ENCODE assay signal across 7 mouse cellular contexts in genomic region chr14:52018248-52019050, GRCm38 (mm10). TPM values are rescaled to one million over a fixed set of nuclear protein-coding genes. Genes with fewer than 3 reads are reported as not detected.
DNase-seq lines count a peak whose midpoint lies in the region; ATAC-seq and TF ChIP-seq lines count a peak whose summit lies in the region.

No protein-coding gene starts in this region.

- no peaks in the 10 kb centered on the region for H3K9me3 ChIP-seq in forebrain, embryonic 10.5 days
- H3K9me3 ChIP-seq in limb, embryonic 12.5 days: no peaks in the 10 kb centered on the region
- no peaks in the 10 kb centered on the region for H3K9me3 ChIP-seq in stomach, postnatal 0 days (ENCODE audit: control insufficient read depth, low read length)

- H3K27me3 ChIP-seq in forebrain, embryonic 10.5 days (ENCODE audit: poor library complexity, severe bottlenecking): no peaks in the 10 kb centered on the region
- no peaks in the 10 kb centered on the region for H3K27me3 ChIP-seq in limb, embryonic 12.5 days
- no peaks in the 10 kb centered on the region for H3K27me3 ChIP-seq in stomach, postnatal 0 days (ENCODE audit: control insufficient read depth, insufficient read depth, low read length)

- peak overlapping the region; percentile 71 for H3K4me3 ChIP-seq in forebrain, embryonic 10.5 days
- peak overlapping the region; percentile 65 for H3K4me3 ChIP-seq in limb, embryonic 12.5 days (replicated peaks)
- peak overlapping the region; percentile 71; the same call in 1 of the 2 replicates for H3K4me3 ChIP-seq in stomach, postnatal 0 days (ENCODE audit: low read depth, low read length)

- H3K4me2 ChIP-seq in limb, embryonic 12.5 days: peak overlapping the region; percentile 66
- H3K4me2 ChIP-seq in stomach, postnatal 0 days (replicated peaks; ENCODE audit: low read depth): peak overlapping the region; percentile 75

- no peak for TF ChIP-seq CTCF in stomach, postnatal 0 days (IDR thresholded peaks at IDR 0.05; ENCODE audit: low read depth)

- no peak for ATAC-seq in limb, embryonic 12.5 days (ENCODE audit: insufficient number of reproducible peaks, insufficient read depth, low FRiP score, low TSS enrichment, low read depth)
- ATAC-seq in stomach, postnatal 0 days (ENCODE audit: low FRiP score, low TSS enrichment): no peak
- ATAC-seq in megakaryocyte-erythroid progenitor cell, adult 5-6 weeks (replicated peaks; ENCODE audit: low FRiP score, low TSS enrichment, poor library complexity, severe bottlenecking): no peak

- peak overlapping the region; percentile 87; the same call in 1 of the 2 replicates for H3K9ac ChIP-seq in limb, embryonic 12.5 days (replicated peaks)
- peak overlapping the region; percentile 95; the same call in 1 of the 2 replicates for H3K9ac ChIP-seq in stomach, postnatal 0 days (ENCODE audit: low read length)

- peaks cover 87% of the 10 kb centered on the region for H3K4me1 ChIP-seq in forebrain, embryonic 10.5 days
- peaks cover 41% of the 10 kb centered on the region for H3K4me1 ChIP-seq in limb, embryonic 12.5 days (replicated peaks)
- H3K4me1 ChIP-seq in stomach, postnatal 0 days (replicated peaks; ENCODE audit: control insufficient read depth, insufficient read depth): peaks cover 13% of the 10 kb centered on the region; the same call in 1 of the 2 replicates

- peak overlapping the region; percentile 99 for H3K27ac ChIP-seq in forebrain, embryonic 10.5 days
- peak overlapping the region; percentile 99; the same call in 1 of the 2 replicates for H3K27ac ChIP-seq in limb, embryonic 12.5 days
- peak overlapping the region; percentile 100; the same call in 1 of the 2 replicates for H3K27ac ChIP-seq in stomach, postnatal 0 days (replicated peaks)

- 90% methylated on average over 15 of the region's 15 CpGs for WGBS in forebrain, embryonic 10.5 days
- WGBS in limb, embryonic 12.5 days: 87% methylated on average over 15 of the region's 15 CpGs
- whole genome bisulfite sequencing in stomach, postnatal 0 days: 82% methylated on average over 15 of the region's 15 CpGs

- peaks cover 8% of the 10 kb centered on the region for H3K36me3 ChIP-seq in forebrain, embryonic 10.5 days (replicated peaks)
- no peaks in the 10 kb centered on the region for H3K36me3 ChIP-seq in limb, embryonic 12.5 days
- no peaks in the 10 kb centered on the region for H3K36me3 ChIP-seq in stomach, postnatal 0 days (ENCODE audit: control insufficient read depth, insufficient read depth, low read length)

- TF ChIP-seq EP300 in stomach, postnatal 0 days (optimal IDR thresholded peaks at IDR 0.05): no peak

- DNase-seq in right cerebral cortex, postnatal 10 days (ENCODE audit: low spot score in 2 of 2): peak; percentile 22 to 50
- no peak for DNase-seq in right cerebral cortex, postnatal 36 days (ENCODE audit: low spot score in 2 of 2)
- DNase-seq in forebrain, embryonic 10.5 days (ENCODE audit: extremely low spot score, low spot score): no peak
- no peak for DNase-seq in stomach, postnatal 0 days (ENCODE audit: low spot score)
- DNase-seq in adipocyte (ENCODE audit: low spot score): no peak

RNA-seq across cellular contexts. Expression of gene Zfp219, which starts 2.1 kb away (rescaled TPM):
- polyA plus RNA-seq in forebrain, embryonic 10.5 days (2016; fragmentation: Nextera tagmentation; extraction: Ambion mirVana): 85.4 and 87.6 TPM in 2 replicates
- polyA plus RNA-seq in limb, embryonic 12.5 days (2016; fragmentation: Nextera tagmentation; extraction: Ambion mirVana): 51.7 and 60.9 TPM in 2 replicates
- polyA plus RNA-seq in stomach, postnatal 0 days (2015; fragmentation: Nextera tagmentation; extraction: Ambion mirVana): 18.1 and 18.5 TPM in 2 replicates
- total RNA-seq in megakaryocyte-erythroid progenitor cell, adult 5-6 weeks (2014; fragmentation: Nextera tagmentation): 8.6 and 15.1 TPM in 2 replicates
- total RNA-seq in megakaryocyte-erythroid progenitor cell, adult 5-6 weeks (2017): 4.8 and 30.1 TPM in 2 replicates

RNA-seq across cellular contexts. Expression of gene Tmem253, which starts 3.0 kb away (rescaled TPM):
- polyA plus RNA-seq in forebrain, embryonic 10.5 days (2016; fragmentation: Nextera tagmentation; extraction: Ambion mirVana): 0.63 and 0.96 TPM in 2 replicates
- polyA plus RNA-seq in limb, embryonic 12.5 days (2016; fragmentation: Nextera tagmentation; extraction: Ambion mirVana): 1.00 and 1.2 TPM in 2 replicates
- polyA plus RNA-seq in stomach, postnatal 0 days (2015; fragmentation: Nextera tagmentation; extraction: Ambion mirVana): 4.6 and 4.9 TPM in 2 replicates
- total RNA-seq in megakaryocyte-erythroid progenitor cell, adult 5-6 weeks (2014; fragmentation: Nextera tagmentation): not detected in 2 replicates
- total RNA-seq in megakaryocyte-erythroid progenitor cell, adult 5-6 weeks (2017): not detected in 2 replicates

RNA-seq across cellular contexts. Expression of gene Olfr221, which starts 23.8 kb away (rescaled TPM):
- polyA plus RNA-seq in forebrain, embryonic 10.5 days (2016; fragmentation: Nextera tagmentation; extraction: Ambion mirVana): not detected in 2 replicates
- polyA plus RNA-seq in limb, embryonic 12.5 days (2016; fragmentation: Nextera tagmentation; extraction: Ambion mirVana): not detected in 2 replicates
- not detected in 2 replicates for polyA plus RNA-seq in stomach, postnatal 0 days (2015; fragmentation: Nextera tagmentation; extraction: Ambion mirVana)
- total RNA-seq in megakaryocyte-erythroid progenitor cell, adult 5-6 weeks (2014; fragmentation: Nextera tagmentation): not detected in 2 replicates
- total RNA-seq in megakaryocyte-erythroid progenitor cell, adult 5-6 weeks (2017): not detected in 2 replicates

RNA-seq across cellular contexts. Expression of gene Arhgef40, which starts 33.9 kb away (rescaled TPM):
- polyA plus RNA-seq in forebrain, embryonic 10.5 days (2016; fragmentation: Nextera tagmentation; extraction: Ambion mirVana): 97.5 and 102 TPM in 2 replicates
- polyA plus RNA-seq in limb, embryonic 12.5 days (2016; fragmentation: Nextera tagmentation; extraction: Ambion mirVana): 241 and 253 TPM in 2 replicates
- polyA plus RNA-seq in stomach, postnatal 0 days (2015; fragmentation: Nextera tagmentation; extraction: Ambion mirVana): 32.9 and 36.4 TPM in 2 replicates
- 25.4 and 35.5 TPM in 2 replicates for total RNA-seq in megakaryocyte-erythroid progenitor cell, adult 5-6 weeks (2014; fragmentation: Nextera tagmentation)
- total RNA-seq in megakaryocyte-erythroid progenitor cell, adult 5-6 weeks (2017): 5.1 and 39.4 TPM in 2 replicates

Comparison
In these comparisons a context has a peak if more than half of its experiments do, and no peak if none do; other contexts are left out.
1. DNase-seq: peak in right cerebral cortex, postnatal 10 days (2 of 2); none in right cerebral cortex, postnatal 36 days (0 of 2), forebrain, embryonic 10.5 days (single experiment), stomach, postnatal 0 days (single experiment) and adipocyte (single experiment).
2. Peak in every context shown above with its lines, with median percentiles within 50 percentile points of each other: H3K27ac ChIP-seq and H3K4me3 ChIP-seq.